Mouse (Mus musculus) heart, postnatal 14 days (tissue): ENCODE data around the gene Lca5l. TPM values are rescaled to one million over a fixed set of nuclear protein-coding genes. Genes with fewer than 3 reads are reported as not detected.

Source experiments
- DNase-seq, 2 experiments: peaks; one replicate each; pipeline ENCODE4 v3.0.0; 2021 to 2022
- intact Hi-C: fragments of 180-260 bp; cut with DNase I; formaldehyde crosslinking; loops from one replicate; pipeline ENCODE4 v1.15.1; 2025
- total RNA-seq, 2 experiments: library from RNA; stranded (reverse); gene quantifications; 2 replicates each; pipeline ENCODE4 v1.2.3; 2021

Lca5l gene
- total RNA-seq, 2 experiments from 2014 or later, result 0.71 to 0.91 TPM

GRCm38 (mm10) chr16:96127657-96128344, 64.3 kb downstream of the Lca5l start, which contains the start of gene Hmgn1:
Gene Hmgn1 (minus strand): TSS chr16:96127729.
- DNase-seq, result peak; percentile 97 to 98
- intact Hi-C loops, result loop anchor here (5.0 kb wide), 1 partner anchor 46 kb away; the partner anchor contains the start of gene Brwd1

DNA sequence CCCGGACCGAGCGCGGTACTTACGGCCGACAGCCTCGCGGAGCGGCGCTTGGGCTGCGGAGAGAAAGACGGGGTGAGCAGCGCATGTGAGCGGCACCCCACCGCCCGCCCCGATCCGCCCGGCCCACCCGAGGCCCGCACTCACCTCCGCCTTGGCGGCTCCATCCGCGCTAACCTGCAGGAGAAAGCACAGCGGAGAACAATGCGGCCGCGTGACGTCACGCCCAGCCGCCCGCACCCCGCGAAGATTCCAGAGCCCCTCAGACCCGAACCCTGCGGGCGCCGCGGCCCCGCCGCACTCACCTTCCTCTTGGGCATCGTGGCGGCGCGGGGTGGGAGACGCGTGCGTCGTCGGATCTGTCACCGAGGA, 64.8 kb downstream of the Lca5l start:
- intact Hi-C loops, result loop anchor here (5.0 kb wide), 1 partner anchor 45 kb away; the partner anchor contains the start of gene Brwd1
- DNase-seq, result no peak

GRCm38 (mm10) chr16:96126684-96127171, 65.3 kb downstream of the Lca5l start:
- intact Hi-C loops, result loop anchor here (5.0 kb wide), 1 partner anchor 44 kb away; the partner anchor contains the start of gene Brwd1
- DNase-seq, result no peak

GRCm38 (mm10) chr16:96120022-96120623, 71.9 kb downstream of the Lca5l start:
- no peak for DNase-seq
- intact Hi-C loops, result no loop called here

DNA sequence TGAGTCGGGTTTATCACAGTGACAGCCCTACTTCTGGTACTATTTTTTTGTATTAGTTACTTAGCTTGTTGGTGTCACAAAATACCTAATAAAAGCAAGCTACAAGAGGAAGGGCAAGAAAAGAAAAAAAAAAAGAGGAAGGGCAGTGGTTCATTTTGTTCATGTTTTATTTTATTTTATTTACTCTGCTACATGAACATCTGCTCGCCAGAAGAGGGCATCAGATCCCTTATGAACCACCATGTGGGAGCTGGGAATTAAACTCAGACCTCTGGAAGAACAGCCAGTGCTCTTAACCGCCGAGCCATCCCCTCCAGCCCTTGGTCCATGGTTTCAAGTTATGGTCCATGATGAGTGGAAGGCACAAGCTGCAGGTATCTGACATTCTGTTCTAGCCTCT, 77.3 kb downstream of the Lca5l start:
- intact Hi-C loops, result no loop called here
- DNase-seq, result no peak

DNA sequence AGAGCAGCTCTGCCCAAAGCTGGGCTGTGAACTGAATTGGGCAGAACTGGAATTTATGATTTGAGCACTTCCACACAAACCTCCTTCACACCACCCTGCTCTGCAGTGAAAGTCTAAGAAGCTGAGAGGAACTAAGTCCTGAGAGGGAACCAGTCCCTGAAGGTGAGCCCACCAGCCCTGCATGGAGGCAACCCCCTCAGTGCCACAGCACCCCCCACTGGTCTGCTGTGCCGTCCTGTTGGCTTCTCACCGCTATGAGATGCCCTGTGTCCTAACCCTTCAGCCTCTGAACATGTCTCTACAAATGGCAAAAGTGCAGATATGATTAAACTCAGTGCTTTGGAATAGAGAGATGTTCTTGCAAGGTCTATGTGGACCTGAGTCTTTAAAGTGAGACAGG, 79.3 kb downstream of the Lca5l start:
- intact Hi-C loops, result no loop called here
- DNase-seq, result no peak

DNA sequence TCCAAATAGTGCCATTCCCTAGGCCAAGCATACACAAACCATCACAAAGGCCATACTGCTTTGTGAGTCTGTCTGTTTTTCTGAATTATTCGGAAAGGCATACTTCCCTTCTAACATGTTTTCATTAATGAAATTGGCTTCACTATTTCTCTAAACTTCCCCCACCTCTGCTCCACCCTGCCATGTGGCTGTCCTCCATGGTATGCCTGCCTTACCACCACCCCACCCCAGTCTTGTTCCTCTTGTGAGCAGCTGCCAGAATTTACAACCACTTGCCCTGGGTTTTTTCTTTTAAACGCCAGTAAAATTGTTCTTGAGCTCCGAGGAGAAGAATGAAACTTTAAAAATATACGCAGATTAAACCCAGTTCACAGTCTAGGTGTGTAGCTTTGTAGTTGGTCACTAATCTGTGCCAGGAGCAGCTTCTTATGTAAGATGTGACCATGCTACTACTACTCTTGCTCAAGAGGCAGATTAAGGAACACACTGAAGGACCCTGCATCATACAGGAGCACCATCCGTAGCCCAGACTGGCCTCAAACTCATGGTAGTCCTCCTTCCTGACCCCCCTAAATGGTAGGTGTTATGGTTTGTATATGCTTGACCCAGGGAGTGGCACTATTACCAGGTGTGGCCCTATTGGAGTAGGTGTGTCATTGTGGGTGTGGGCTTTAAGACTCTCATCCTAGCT, 81.3 kb downstream of the Lca5l start:
- intact Hi-C loops, result no loop called here
- no peak for DNase-seq

DNA sequence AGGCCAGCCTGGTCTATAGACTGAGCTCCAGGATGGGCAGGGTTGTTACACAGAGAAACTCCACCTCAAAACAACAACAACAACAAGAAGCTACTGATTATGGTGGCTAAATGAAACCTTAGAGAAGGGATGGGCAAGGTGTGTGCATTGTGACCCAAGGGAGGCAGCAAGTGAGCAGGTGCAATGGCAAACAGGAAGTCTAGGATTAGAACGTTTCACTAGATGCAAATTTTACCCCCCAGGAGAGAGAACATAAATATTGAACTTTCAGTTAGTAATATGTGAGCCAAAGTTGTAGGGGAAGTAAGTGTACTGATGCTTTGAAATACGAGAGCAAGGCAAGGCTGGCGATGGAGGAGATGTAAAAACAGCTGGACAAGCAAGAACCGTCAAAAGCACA, 82.4 kb downstream of the Lca5l start:
- intact Hi-C loops, result no loop called here
- no peak for DNase-seq

Other genes starting within 250 kb of the Lca5l start
- 10 to 100 TPM; 21.5 to 24.4 TPM for gene Psmg1, start 201.3 kb downstream of the Lca5l start, total RNA-seq
- 10 to 100 TPM; 93.1 to 93.7 TPM for gene Brwd1, start 109.7 kb downstream of the Lca5l start, total RNA-seq
- gene Hmgn1, start 64.5 kb downstream of the Lca5l start, total RNA-seq, result 10 to 100 TPM; 51.1 to 53.5 TPM
- 10 to 100 TPM; 12.6 to 14.4 TPM for gene Wrb, start 46.9 kb downstream of the Lca5l start, total RNA-seq
- gene Sh3bgr, start 8.2 kb upstream of the Lca5l start, total RNA-seq, result 100 to 1,000 TPM; 569 to 662 TPM
- under 1 TPM in 1 of 2 experiments, not detected in 1; 0.10 TPM for gene B3galt5, start 43.5 kb upstream of the Lca5l start, total RNA-seq